Mouse (Mus musculus) liver, embryonic 14.5 days (tissue): ENCODE data around the gene Timeless. TPM values are rescaled to one million over a fixed set of nuclear protein-coding genes. Genes with fewer than 3 reads are reported as not detected.
"Not testable (repeated sequence)": the region's sequence is repeated elsewhere in the genome, so short reads cannot be mapped to it uniquely, and the experiment has no call there.

Source experiments
- ATAC-seq: fragments of 200-750 bp; cut with Nextera tagmentation; 2 replicates; pipeline ENCODE4 v1.8.0; 2017; ENCODE audit warnings: moderate number of reproducible peaks, mild to moderate bottlenecking, moderate library complexity; ENCODE audit not compliant: insufficient read depth
- DNase-seq, 3 experiments: peaks; one replicate each; pipeline ENCODE4 v3.0.0-alpha.2; 2012 to 2013; ENCODE audit warnings: low read depth in 3 of 3, low spot score in 3 of 3
- H3K27ac ChIP-seq: fragments of 300-500 bp; sonication (generic); 2 replicates; pipeline ENCODE4 v1.5.1; 2014; ENCODE audit warnings: moderate library complexity, mild to moderate bottlenecking, control low read depth, inconsistent platforms
- H3K27me3 ChIP-seq: fragments of 300-500 bp; sonication (generic); 2 replicates; pipeline ENCODE4 v1.6.1; 2014; ENCODE audit warnings: mild to moderate bottlenecking, low read length, moderate library complexity; ENCODE audit not compliant: control insufficient read depth, insufficient read depth
- H3K36me3 ChIP-seq: fragments of 300-500 bp; sonication (generic); replicated peaks from 2 replicates; pipeline ENCODE4 v1.6.1; 2014; ENCODE audit warnings: low read depth; ENCODE audit not compliant: control insufficient read depth, insufficient read depth
- H3K4me1 ChIP-seq, 2 experiments: fragments of 200-500 bp in 1 of 2; fragments of 300-500 bp in 1 of 2; sonication (generic) in 1 of 2; replicated peaks; 2 replicates each; pipeline ENCODE4 v1.6.1; 2012 to 2014; ENCODE audit warnings: antibody characterized with exemption in 1 of 2, inconsistent platforms in 1 of 2, low read length in 1 of 2; ENCODE audit not compliant: control insufficient read depth in 2 of 2, insufficient read depth in 2 of 2
- H3K4me2 ChIP-seq: fragments of 300-500 bp; sonication (generic); 2 replicates; pipeline ENCODE4 v1.6.1; 2014; ENCODE audit warnings: low read depth, mild to moderate bottlenecking, control low read depth, moderate library complexity
- H3K4me3 ChIP-seq, 2 experiments: fragments of 200-500 bp in 1 of 2; fragments of 300-500 bp in 1 of 2; sonication (generic) in 1 of 2; 2 replicates each; pipeline ENCODE4 v1.5.1; 2012 to 2014; ENCODE audit warnings: low read depth in 2 of 2, low read length in 2 of 2, mild to moderate bottlenecking in 2 of 2, control low read depth in 1 of 2, inconsistent platforms in 1 of 2, moderate library complexity in 1 of 2; ENCODE audit not compliant: insufficient read depth in 1 of 2
- H3K9ac ChIP-seq: fragments of 300-500 bp; sonication (generic); replicated peaks from 2 replicates; pipeline ENCODE4 v1.6.1; 2014; ENCODE audit warnings: mild to moderate bottlenecking, control low read depth, moderate library complexity
- H3K9me3 ChIP-seq: fragments of 300-500 bp; sonication (generic); 2 replicates; pipeline ENCODE4 v1.6.1; 2016; ENCODE audit warnings: low read length, mixed read lengths; ENCODE audit not compliant: control insufficient read depth
- CTCF ChIP-seq: IDR thresholded peaks from 2 replicates; pipeline ENCODE4 v1.5.1; 2016; ENCODE audit warnings: antibody characterized with exemption, low read depth, control low read depth
- EP300 ChIP-seq: IDR thresholded peaks from 2 replicates; pipeline ENCODE4 v1.6.1; 2016; ENCODE audit warnings: antibody characterized with exemption, low read depth
- WGBS: fragments of 180-500 bp; shearing (Covaris S2); extraction: QIAGEN DNeasy Blood & Tissue Kit; methylation state at CpG from one replicate; pipeline ENCODE4 v1.1.7; 2014; ENCODE audit not compliant: insufficient replicate concordance; 5-methylcytosine and 5-hydroxymethylcytosine counted together
- polyA plus RNA-seq, 2 experiments: library from polyadenylated mRNA; depleted of rRNA in 1 of 2; stranded (reverse) in 1 of 2; unstranded in 1 of 2; fragments of >200 nt; fragmentation: Nextera tagmentation in 1 of 2; extraction: Ambion mirVana in 1 of 2; gene quantifications; 2 replicates each; pipeline versions ENCODE4 v1.2.1 to v1.2.3; 2012 to 2014

Gene Timeless
- polyA plus RNA-seq, 2 experiments: 12.9 to 23.4 TPM

- DNase-seq (peak; percentile 69 to 72 (median 70)), ATAC-seq (no peak)
- Histone ChIP-seq H3K4me3 (no peak overlapping the region), H3K9ac (no peak overlapping the region), H3K36me3 (no peaks in the 10 kb centered on the region), H3K27me3 (peaks cover 3% of the 10 kb centered on the region; the same call in 1 of the 2 replicates), H3K9me3 (no peaks in the 10 kb centered on the region), H3K4me1 (peaks cover 13 to 18% of the 10 kb centered on the region in 2 experiments), H3K4me2 (no peak overlapping the region), H3K27ac (peak overlapping the region; percentile 63)
- TF ChIP-seq CTCF (peak; percentile 80), EP300 (no peak)
- WGBS: 51% methylated on average over 2 of the region's 2 CpGs
Measured at GRCm38 (mm10) chr10:128188242-128188877, 43.5 kb upstream of the Timeless start.

GRCm38 (mm10) chr10:128191472-128191871, 40.4 kb upstream of the Timeless start:
- DNase-seq (no peak), ATAC-seq (no peak)
- peaks cover 13 to 16% of the 10 kb centered on the region in 2 experiments for H3K4me1 ChIP-seq
- TF ChIP-seq EP300 (no peak), CTCF (no peak)
- 35% methylated on average over 2 of the region's 2 CpGs for WGBS
- H3K4me2 ChIP-seq: no peak overlapping the region
- no peak overlapping the region for H3K9ac ChIP-seq
- H3K27ac ChIP-seq: no peak overlapping the region
- peaks cover 24% of the 10 kb centered on the region for H3K27me3 ChIP-seq
- no peaks in the 10 kb centered on the region for H3K36me3 ChIP-seq
- no peaks in the 10 kb centered on the region for H3K9me3 ChIP-seq
- no peak overlapping the region for H3K4me3 ChIP-seq

GRCm38 (mm10) chr10:128192030-128192766, 39.7 kb upstream of the Timeless start:
- H3K9ac ChIP-seq, H3K36me3 ChIP-seq, H3K4me1 ChIP-seq, H3K9me3 ChIP-seq, H3K4me3 ChIP-seq, DNase-seq, ATAC-seq, H3K4me2 ChIP-seq, H3K27ac ChIP-seq: not testable (repeated sequence)
- H3K27me3 ChIP-seq: peaks cover 26% of the 10 kb centered on the region
- 76% methylated on average over 3 of the region's 3 CpGs for WGBS

- peak overlapping the region; percentile 97 for H3K4me2 ChIP-seq
- H3K9ac ChIP-seq: no peak overlapping the region
- WGBS: 80% methylated on average over 6 of the region's 6 CpGs
- H3K9me3 ChIP-seq: no peaks in the 10 kb centered on the region
- no peak for DNase-seq
- peaks cover 0 to 7% of the 10 kb centered on the region in 2 experiments; a peak in 3 of 4 replicates for H3K4me1 ChIP-seq
- TF ChIP-seq EP300 (no peak), CTCF (no peak)
- no peak for ATAC-seq
- H3K27ac ChIP-seq: no peak overlapping the region
- H3K36me3 ChIP-seq: no peaks in the 10 kb centered on the region
- H3K4me3 ChIP-seq: no peak overlapping the region
- H3K27me3 ChIP-seq: peaks cover 26% of the 10 kb centered on the region
Measured at GRCm38 (mm10) chr10:128193113-128193512, 38.8 kb upstream of the Timeless start.

DNA sequence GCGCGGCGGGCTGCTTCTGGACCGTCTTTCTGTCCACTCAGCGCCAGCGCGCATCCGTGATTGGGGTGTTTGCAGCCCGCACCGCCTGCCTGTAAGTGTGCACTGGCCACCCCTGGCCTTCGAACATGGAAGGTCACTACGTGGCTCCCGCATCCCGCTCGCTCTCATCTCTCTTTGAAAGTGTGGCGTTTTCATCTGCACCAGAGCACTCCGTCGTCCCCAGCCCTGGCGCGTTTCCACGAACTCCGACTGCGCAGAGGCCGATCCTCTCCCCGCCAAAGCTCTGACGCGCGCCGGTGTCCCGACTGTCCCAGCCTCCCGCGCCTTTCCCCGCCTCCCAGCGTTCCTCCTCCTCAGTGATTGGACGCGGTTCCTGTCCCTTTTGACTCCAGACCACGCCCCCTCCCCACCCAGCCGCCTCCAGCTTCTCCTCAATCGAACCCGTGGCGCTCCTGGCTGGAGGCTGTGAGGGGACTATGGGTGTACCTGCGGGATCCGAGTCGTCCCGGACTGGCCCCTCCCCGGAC, 37.8 kb upstream of the Timeless start, which contains the start of gene Gls2:
TSS of gene Gls2 (plus strand) at position 434 of the 527 bp plus-strand sequence.
- peak within 1 kb of the TSS; percentile 97 for H3K4me2 ChIP-seq
- ATAC-seq (peak; percentile 95), DNase-seq (peak; percentile 72 to 92 (median 76))
- H3K27ac ChIP-seq: no peak within 1 kb of the TSS
- WGBS: under 1% methylated on average over 46 of the region's 46 CpGs
- peaks cover 0 to 5% of the 10 kb centered on the region in 2 experiments; a peak in 2 of 4 replicates for H3K4me1 ChIP-seq
- no peaks in the 10 kb centered on the region for H3K36me3 ChIP-seq
- H3K27me3 ChIP-seq: peaks cover 26% of the 10 kb centered on the region
- TF ChIP-seq EP300: no peak
- TF ChIP-seq CTCF: no peak
- H3K9ac ChIP-seq: peak within 1 kb of the TSS; percentile 44
- no peaks in the 10 kb centered on the region for H3K9me3 ChIP-seq
- H3K4me3 ChIP-seq: peak within 1 kb of the TSS; percentile 57 to 70
